Mouse (Mus musculus): ENCODE data around the gene Sipa1.

DNA sequence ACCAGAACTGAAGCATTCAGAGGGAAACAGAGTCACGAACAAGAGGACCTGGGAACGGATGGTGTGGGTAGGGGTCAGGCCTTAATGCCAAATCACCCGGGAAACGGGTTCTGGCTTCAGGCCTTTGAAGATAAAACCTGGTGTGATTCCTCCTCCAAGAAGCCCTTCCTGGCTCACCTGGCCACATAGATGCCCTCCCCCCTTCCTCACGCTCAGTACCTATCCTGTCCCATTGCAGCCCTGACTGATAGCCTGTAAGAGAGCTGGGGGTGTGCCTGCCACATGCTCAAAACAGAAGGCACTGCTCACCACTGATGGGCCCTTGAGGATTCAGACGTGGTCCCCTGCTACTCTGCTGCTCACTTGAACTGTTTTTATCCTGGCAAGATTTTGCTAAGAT, 30.3 kb upstream of the Sipa1 start:
- TF ChIP-seq POLR2A (IDR thresholded peaks at IDR 0.05; ENCODE audit: insufficient read depth, low read length): no peak
- no peak for TF ChIP-seq CTCF (IDR thresholded peaks at IDR 0.05; ENCODE audit: low read depth, low read length)
- TF ChIP-seq EP300 (IDR thresholded peaks at IDR 0.05; ENCODE audit: insufficient read depth, low read depth, low read length): no peak
